Mouse (Mus musculus) adrenal gland, adult 10 weeks (tissue): ENCODE data around the gene S100a13. TPM values are rescaled to one million over a fixed set of nuclear protein-coding genes. Genes with fewer than 3 reads are reported as not detected.

Source experiments
- polyA plus RNA-seq: library from polyadenylated mRNA; stranded (reverse); fragments of 350-450 nt; fragmentation: Illumina TruSeq; extraction: RNeasy Lipid Tissue Mini Kit (QIAGEN cat#74804); gene quantifications from one replicate; pipeline ENCODE4 v1.2.3, GENCODE M21; 2014; ENCODE audit warnings: low read depth, low replicate concordance

S100a13 gene
- polyA plus RNA-seq = 14.9 TPM

DNA sequence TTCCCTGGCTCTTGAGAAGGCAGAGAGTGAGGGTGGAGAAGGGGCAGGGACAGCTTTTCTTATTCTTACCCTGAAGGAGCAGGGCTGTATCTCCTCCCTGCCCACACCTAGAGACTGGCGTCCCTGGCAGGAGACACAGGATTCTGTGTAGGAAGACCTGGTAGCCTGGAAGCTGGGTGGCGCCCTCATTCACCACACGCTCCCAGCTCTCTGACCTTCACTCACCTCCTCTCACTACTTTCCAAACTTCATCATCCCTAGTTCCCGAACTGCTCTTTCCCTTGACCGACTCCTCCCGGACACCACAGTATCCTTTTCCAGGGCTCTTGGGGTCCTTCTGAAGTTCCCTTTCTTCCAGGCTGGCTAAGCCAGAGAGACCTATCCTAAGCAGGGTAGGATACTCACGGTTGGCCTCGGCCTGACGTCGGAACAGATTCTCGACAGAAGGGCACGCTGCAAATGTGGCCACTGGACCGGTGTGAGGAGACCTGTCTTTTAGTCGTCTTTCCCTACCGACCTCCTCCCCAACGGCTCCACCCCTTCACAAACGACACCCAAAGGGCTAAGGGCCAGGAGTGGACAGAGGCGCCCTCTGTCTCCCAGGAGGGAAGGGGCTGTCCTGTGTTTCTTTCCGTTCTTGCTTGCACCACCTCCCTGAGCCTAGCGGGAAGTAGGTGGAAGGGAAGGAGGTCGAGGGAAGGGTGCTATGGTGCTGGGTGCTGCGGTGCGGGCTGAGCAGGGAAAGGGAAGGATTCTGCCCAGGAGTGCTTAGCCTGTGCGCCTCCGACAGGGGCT is at the start of gene S100a13, which contains the start of gene S100a1:
Gene S100a13 (plus strand): TSS at position 640 of the 795 bp plus-strand sequence.
Gene S100a1 (minus strand): TSS at position 597 of the 795 bp plus-strand sequence.

DNA sequence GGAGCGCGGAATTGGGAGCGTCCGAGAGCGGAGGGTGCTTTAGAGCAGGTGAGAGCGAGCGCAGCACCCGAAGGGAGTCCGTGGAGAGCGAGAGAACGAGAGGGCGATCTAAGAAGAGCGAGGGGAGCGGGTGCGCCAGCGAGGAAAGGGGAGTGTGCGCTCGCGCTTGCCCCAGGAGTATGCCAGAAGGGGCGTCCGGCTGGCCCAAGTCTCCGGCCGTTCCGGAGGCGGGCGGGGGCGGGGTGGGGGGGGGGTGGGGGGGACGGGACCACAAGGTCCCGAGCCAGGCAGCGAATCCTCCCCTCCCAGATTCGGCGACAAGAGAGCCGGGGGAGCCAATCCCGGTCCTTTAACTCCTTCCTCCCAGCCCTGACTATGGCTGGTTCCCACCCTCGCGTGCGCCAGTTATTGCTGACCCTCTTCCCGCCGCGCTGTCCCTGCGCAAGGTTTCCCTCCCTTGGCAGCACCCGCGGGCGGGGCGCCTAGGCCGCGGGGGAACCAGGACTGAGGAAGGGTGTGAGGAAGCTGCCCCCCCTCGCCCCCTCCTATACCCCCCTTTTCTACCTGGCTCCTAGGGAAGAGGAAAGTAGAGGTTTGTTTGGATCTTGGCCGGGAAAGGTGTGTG is 48.4 kb upstream of the S100a13 start, which contains the start of gene Npr1:
Gene Npr1 (minus strand): TSS at position 181 of the 625 bp plus-strand sequence.

GRCm38 (mm10) chr3:90475831-90476611 is 38.2 kb upstream of the S100a13 start, which contains the start of gene Ilf2:
Gene Ilf2, plus strand, starts transcription at chr3:90476126.

DNA sequence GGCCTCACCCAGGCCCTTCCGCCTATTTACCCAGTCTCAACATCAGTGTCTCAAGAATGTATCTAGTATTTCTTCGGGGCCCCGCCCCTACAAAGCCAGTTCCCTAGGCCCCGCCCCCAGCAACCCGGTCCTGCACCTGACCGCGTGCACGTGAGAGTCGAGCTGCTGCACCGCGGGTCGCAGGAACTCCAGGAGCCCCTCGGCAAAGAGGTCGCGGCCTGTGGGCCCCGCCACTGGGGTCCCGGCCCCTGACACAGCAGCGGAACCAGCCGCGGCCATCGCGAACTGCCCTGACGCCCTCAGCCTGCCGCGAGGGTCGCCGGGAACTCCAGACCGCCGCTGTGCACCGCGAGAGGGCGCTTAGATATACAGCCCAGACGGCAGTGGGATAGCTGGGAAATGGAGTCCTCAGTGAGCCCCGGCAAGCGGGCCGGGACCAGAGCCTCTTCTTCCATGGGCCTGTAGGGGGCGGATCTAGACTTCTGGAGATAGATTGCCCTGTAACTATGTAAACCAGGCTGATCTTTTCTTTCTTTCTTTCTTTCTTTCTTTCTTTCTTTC is 23.5 kb upstream of the S100a13 start, which contains the start of gene Snapin:
Gene Snapin (minus strand): TSS at position 338 of the 561 bp plus-strand sequence.

DNA sequence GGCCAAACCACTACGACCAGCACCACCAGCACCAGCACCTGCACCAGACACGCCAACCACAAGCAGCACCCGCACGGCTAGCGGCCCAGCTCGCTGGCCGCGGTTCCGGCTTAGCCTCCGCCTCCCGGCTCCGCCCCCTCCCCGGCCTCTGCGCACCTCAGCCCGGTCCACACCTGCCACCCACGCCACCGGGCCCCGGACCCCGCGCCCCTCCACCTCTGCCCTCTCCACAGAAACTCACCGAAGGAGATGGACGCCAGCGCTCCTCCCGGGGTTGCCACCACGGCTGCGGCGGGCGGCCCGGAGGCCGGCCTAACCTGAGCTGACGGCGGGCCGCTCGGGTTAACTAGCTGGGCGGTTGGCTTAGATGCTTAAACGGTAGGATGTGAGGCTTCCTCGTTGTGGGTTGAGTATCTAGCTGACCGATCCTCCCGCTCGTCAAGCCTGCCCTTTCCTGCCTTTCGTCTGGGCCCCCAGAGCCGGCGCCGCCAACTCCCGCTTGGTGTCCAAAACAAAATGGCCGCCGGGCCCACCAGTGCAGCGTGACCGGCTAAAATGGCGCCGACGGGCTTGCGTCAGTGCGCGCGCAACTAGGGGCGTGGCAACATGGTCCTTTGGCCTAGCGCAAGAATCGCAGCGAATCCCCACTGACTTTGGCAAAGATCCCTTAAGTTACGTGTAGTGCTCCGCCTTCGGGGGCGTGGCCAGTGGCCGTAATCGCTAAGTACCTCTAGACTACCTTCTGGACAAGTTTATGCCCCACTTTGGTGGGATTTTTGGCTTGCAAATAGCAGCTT is 5.1 kb upstream of the S100a13 start, which contains the start of gene Chtop:
Gene Chtop (minus strand): TSS at position 549 of the 797 bp plus-strand sequence.

DNA sequence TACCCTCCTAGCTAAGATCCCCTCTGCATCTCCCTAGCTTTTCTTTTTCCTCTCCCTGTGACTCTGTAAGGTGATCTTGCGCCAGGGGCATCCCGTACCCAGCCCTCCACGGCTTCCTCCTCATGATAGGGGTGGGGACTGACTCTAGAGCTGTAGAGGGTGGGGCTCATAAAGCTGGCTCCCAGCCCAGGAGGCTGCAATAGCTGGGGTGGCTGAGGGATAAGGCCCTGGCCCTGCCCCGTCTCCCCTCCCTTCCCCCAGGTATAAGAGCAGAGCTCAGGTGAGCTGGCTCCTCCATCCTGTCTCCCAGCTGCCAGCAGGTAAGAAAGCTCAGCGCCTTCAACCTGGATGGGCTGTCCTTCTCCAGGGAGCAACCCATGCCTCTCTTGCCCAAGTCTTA is 12.3 kb downstream of the S100a13 start, which contains the start of gene S100a14:
Gene S100a14 (plus strand): TSS at position 277 of the 400 bp plus-strand sequence.

DNA sequence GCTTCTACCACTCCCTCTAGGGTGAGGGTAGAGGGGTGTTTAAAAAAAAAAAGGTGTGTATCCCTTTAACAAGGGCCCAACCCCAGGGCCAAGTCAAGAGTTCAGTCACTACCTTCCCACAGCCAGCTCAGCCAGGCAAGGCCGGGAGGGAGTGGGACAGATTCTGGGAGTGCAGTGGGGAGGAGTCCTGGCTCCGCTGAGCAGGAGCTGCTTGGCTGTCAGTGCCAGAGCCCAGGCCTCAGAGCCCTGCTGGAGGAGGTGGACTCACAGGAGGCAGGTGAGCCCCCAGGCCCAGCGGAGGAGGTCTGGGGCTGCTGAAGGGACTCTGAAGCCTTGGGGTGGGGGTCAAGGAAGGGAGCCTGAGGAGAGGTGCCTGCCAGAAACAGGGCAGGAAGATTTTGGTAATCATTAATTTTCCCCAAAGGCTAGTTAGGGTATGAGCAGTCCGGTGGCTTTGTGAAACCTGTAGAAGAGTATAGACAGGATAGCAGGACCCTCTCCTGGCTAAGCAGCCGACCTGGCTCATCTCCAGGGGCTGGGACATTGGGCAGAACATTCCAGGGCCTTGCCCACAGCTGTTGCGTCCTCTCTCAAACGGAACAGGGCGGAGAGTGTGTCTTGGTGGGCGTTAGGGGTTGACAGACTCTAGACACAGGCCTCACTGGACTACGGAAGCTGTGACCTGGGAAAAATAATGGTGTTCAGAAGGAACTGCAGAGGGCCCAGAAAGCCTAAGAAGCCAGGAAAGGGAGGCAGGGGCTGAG is 23.1 kb downstream of the S100a13 start, which contains the start of gene S100a16:
Gene S100a16 (plus strand): TSS at position 114 of the 764 bp plus-strand sequence.

DNA sequence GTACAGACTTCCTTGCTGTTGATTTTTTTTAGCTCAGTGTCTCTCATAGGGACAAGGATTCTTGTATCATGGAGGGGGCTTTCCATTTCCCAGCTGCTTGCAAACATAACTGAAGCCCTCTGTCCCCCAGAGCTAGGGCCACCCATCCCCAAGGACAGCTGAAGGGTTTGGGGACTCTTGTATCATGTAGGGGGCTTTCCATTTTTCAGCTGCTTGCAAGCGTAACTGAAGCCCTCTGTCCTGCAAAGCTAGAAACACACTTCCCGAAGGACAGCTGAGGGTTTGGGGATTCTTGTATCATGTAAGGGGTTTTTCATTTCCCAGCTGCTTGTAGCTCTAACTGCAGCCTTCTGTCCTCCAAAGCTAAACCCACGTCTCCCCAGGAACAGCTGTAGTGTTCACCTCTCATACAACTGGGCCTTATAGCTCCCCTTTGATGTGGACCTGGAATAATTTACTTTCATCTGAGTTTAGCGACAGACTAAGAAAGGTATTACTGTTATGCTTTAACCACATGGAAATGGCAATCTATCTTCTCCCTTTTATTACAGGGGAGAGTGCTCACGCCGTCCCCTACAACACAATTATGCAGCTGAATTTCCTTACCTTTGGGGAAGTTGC is 45.9 kb downstream of the S100a13 start, which contains the start of gene S100a3:
Gene S100a3 (plus strand): TSS at position 571 of the 621 bp plus-strand sequence.

Other genes starting within 250 kb of the S100a13 start
- gene Dennd4b, start 249.2 kb upstream of the S100a13 start, polyA plus RNA-seq = 0.99 TPM
- 58.7 TPM for gene Gatad2b, start 221.3 kb upstream of the S100a13 start, polyA plus RNA-seq
- gene Slc27a3, start 124.5 kb upstream of the S100a13 start, polyA plus RNA-seq = 1.7 TPM
- 32.7 TPM for gene Ints3, start 80.8 kb upstream of the S100a13 start, polyA plus RNA-seq
- gene Npr1, start 48.6 kb upstream of the S100a13 start, polyA plus RNA-seq = 159 TPM
- 73.4 TPM for gene Ilf2, start 38.3 kb upstream of the S100a13 start, polyA plus RNA-seq
- gene Snapin, start 23.4 kb upstream of the S100a13 start, polyA plus RNA-seq = 156 TPM
- gene Chtop, start 4.9 kb upstream of the S100a13 start, polyA plus RNA-seq = 164 TPM
- gene S100a1, start within 50 bp of the S100a13 start, polyA plus RNA-seq = 54.6 TPM
- not detected for gene S100a14, start 12.4 kb downstream of the S100a13 start, polyA plus RNA-seq
- 41.3 TPM for gene S100a16, start 22.8 kb downstream of the S100a13 start, polyA plus RNA-seq
- gene S100a3, start 46.1 kb downstream of the S100a13 start, polyA plus RNA-seq = not detected
- gene S100a2, start 75.8 kb downstream of the S100a13 start, polyA plus RNA-seq = not detected
- gene Gm42674, start 87.5 kb downstream of the S100a13 start, polyA plus RNA-seq = not detected
- 5.6 TPM for gene S100a4, start 89.3 kb downstream of the S100a13 start, polyA plus RNA-seq
- gene S100a5, start 94.1 kb downstream of the S100a13 start, polyA plus RNA-seq = not detected
- gene S100a6, start 98.4 kb downstream of the S100a13 start, polyA plus RNA-seq = 20.2 TPM
- gene S100a7a, start 139.6 kb downstream of the S100a13 start, polyA plus RNA-seq = 0.47 TPM
- 4.1 TPM for gene S100a8, start 154.5 kb downstream of the S100a13 start, polyA plus RNA-seq
- gene S100a9, start 181.3 kb downstream of the S100a13 start, polyA plus RNA-seq = not detected
- not detected for gene Pglyrp4, start 212.5 kb downstream of the S100a13 start, polyA plus RNA-seq